Mouse (Mus musculus) lung, embryonic 14.5 days (tissue): ENCODE data around the gene H2-DMb1. TPM values are rescaled to one million over a fixed set of nuclear protein-coding genes. Genes with fewer than 3 reads are reported as not detected.

ENCODE experiments used
- ATAC-seq: fragments of 200-750 bp; cut with Nextera tagmentation; 2 replicates; pipeline ENCODE4 v1.8.0; 2017; ENCODE audit warnings: mild to moderate bottlenecking, moderate TSS enrichment, moderate library complexity; ENCODE audit not compliant: insufficient read depth
- DNase-seq: peaks from one replicate; pipeline ENCODE4 v3.0.0-alpha.2; 2015
- H3K27ac ChIP-seq: fragments of 300-500 bp; sonication (generic); 2 replicates; pipeline ENCODE4 v1.5.1; 2014; ENCODE audit warnings: low read depth, mild to moderate bottlenecking, moderate library complexity
- H3K27me3 ChIP-seq: fragments of 300-500 bp; sonication (generic); 2 replicates; pipeline ENCODE4 v1.6.1; 2014; ENCODE audit warnings: low read length, control low read depth; ENCODE audit not compliant: insufficient read depth
- H3K36me3 ChIP-seq: fragments of 300-500 bp; sonication (generic); 2 replicates; pipeline ENCODE4 v1.6.1; 2014; ENCODE audit warnings: control low read depth; ENCODE audit not compliant: insufficient read depth
- H3K4me1 ChIP-seq: fragments of 300-500 bp; sonication (generic); 2 replicates; pipeline ENCODE4 v1.6.1; 2014; ENCODE audit warnings: antibody characterized with exemption, control low read depth; ENCODE audit not compliant: insufficient read depth
- H3K4me2 ChIP-seq: fragments of 300-500 bp; sonication (generic); 2 replicates; pipeline ENCODE4 v1.6.1; 2014; ENCODE audit warnings: mild to moderate bottlenecking
- H3K4me3 ChIP-seq: fragments of 300-500 bp; sonication (generic); 2 replicates; pipeline ENCODE4 v1.5.1; 2014; ENCODE audit warnings: low read depth, low read length
- H3K9ac ChIP-seq: fragments of 300-500 bp; sonication (generic); 2 replicates; pipeline ENCODE4 v1.6.1; 2014
- H3K9me3 ChIP-seq: fragments of 300-500 bp; sonication (generic); 2 replicates; pipeline ENCODE4 v1.6.1; 2016; ENCODE audit warnings: low read depth, low read length, control low read depth
- CTCF ChIP-seq: IDR thresholded peaks from 2 replicates; pipeline ENCODE4 v1.5.1; 2016; ENCODE audit warnings: antibody characterized with exemption, low read depth
- WGBS: fragments of 180-500 bp; shearing (Covaris S2); extraction: QIAGEN DNeasy Blood & Tissue Kit; methylation state at CpG from one replicate; pipeline ENCODE4 v1.1.7; 2014; 5-methylcytosine and 5-hydroxymethylcytosine counted together
- polyA plus RNA-seq: library from polyadenylated mRNA; unstranded; fragments of >200 nt; fragmentation: Nextera tagmentation; extraction: Ambion mirVana; gene quantifications from 2 replicates; pipeline ENCODE4 v1.2.1, GENCODE M21; 2014

The H2-DMb1 gene
- polyA plus RNA-seq, 1 experiment from 2014 or later, result 1.1 TPM

DNA sequence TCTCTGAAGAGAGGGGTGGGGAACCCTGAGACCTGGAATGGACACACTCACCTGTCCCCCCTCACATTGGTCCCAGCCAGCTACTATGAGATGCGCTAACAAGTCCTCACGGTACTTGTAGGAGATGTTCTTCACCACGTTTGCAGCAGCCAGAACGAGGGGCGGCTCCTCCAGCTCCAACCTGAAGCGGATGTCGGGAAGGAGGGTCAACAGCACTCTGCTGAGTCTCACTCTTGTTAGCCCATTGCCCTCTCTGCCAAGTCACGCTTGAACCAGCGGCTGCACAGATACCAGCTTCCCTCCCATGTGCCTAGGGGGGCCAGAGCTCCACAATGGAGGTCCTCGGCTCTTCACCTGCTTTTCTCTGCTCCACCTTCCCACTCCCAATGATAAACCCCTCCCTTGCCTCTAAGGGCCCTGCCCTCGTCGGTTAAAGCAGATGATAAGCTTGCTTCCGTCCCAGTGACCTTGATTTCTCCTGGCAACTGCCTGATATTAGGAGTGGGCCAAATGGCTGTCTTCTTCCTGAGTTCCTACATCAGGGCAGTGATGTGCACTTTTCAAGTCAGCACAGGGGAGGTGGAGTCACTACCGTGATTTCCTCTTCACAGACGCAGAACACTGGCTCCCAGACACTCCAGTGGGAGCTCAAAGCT, 30.8 kb downstream of the H2-DMb1 start:
- H3K4me1 ChIP-seq, result 0 out of 2 replicates have a peak, but pooled peaks cover 5% of the 10 kb centered on the region
- no peak overlapping the region for H3K9ac ChIP-seq
- H3K4me3 ChIP-seq, result no peak overlapping the region
- H3K9me3 ChIP-seq, result no peaks in the 10 kb centered on the region
- no peak overlapping the region for H3K27ac ChIP-seq
- no peak for TF ChIP-seq CTCF
- H3K27me3 ChIP-seq, result peaks cover 32% of the 10 kb centered on the region
- 63% methylated on average over 15 of the region's 15 CpGs for WGBS
- no peak for DNase-seq
- no peak for ATAC-seq
- H3K4me2 ChIP-seq, result no peak overlapping the region
- H3K36me3 ChIP-seq, result no peaks in the 10 kb centered on the region

DNA sequence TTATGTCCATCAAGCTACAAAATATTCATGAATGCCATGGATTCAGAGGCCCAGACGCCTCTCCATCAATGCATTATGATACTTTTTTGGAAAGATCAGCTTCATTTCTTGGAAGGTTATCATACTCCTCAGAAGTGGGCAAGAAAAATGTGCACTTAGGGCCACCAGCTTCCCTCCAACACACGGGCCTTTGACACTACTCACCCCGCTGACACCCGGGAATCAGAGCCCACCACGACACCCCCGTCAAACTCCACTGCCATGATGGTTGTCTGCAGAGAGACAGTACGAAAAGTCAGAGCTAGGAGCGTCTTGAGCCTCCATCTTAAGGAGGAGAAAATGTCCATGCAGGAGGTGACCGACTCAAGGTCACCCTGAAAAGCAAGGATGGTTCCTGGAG, 32.7 kb downstream of the H2-DMb1 start:
- no peaks in the 10 kb centered on the region for H3K36me3 ChIP-seq
- H3K9ac ChIP-seq, result no peak overlapping the region
- peaks cover 32% of the 10 kb centered on the region for H3K27me3 ChIP-seq
- no peak overlapping the region for H3K27ac ChIP-seq
- no peak overlapping the region for H3K4me3 ChIP-seq
- TF ChIP-seq CTCF, result no peak
- 0 out of 2 replicates have a peak, but pooled peaks cover 5% of the 10 kb centered on the region for H3K4me1 ChIP-seq
- DNase-seq (no peak), ATAC-seq (no peak)
- H3K4me2 ChIP-seq, result no peak overlapping the region
- H3K9me3 ChIP-seq, result no peaks in the 10 kb centered on the region
- 82% methylated on average over 9 of the region's 9 CpGs for WGBS

DNA sequence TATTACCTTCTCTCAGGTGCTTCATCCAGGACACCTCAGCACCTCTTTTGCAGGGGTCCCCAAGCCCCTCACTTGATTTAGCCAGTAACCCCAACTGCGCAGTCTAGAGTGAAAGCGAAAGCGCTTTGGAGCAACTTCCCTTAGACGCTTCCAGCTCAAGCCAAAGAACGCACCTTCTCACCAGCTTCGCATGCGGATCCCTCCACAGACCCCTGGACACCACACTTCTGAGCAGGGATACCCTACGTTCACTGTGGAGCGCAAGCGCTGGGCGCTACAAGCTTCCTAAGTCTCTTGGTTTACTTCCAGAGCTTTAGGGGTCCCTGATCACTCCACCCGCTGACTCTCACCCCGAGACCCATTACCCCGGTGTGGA, 34.0 kb downstream of the H2-DMb1 start:
- WGBS, result 3% methylated on average over 14 of the region's 14 CpGs
- peak; percentile 35 for DNase-seq
- Histone ChIP-seq H3K4me3 (peak overlapping the region; percentile 55), H3K9ac (peak overlapping the region; percentile 65), H3K4me2 (peak overlapping the region; percentile 92), H3K27me3 (peaks cover 32% of the 10 kb centered on the region), H3K9me3 (no peaks in the 10 kb centered on the region), H3K4me1 (0 out of 2 replicates have a peak, but pooled peaks cover 5% of the 10 kb centered on the region), H3K36me3 (no peaks in the 10 kb centered on the region), H3K27ac (no peak overlapping the region)
- no peak; the same call in 1 of the 2 replicates for ATAC-seq
- no peak for TF ChIP-seq CTCF

DNA sequence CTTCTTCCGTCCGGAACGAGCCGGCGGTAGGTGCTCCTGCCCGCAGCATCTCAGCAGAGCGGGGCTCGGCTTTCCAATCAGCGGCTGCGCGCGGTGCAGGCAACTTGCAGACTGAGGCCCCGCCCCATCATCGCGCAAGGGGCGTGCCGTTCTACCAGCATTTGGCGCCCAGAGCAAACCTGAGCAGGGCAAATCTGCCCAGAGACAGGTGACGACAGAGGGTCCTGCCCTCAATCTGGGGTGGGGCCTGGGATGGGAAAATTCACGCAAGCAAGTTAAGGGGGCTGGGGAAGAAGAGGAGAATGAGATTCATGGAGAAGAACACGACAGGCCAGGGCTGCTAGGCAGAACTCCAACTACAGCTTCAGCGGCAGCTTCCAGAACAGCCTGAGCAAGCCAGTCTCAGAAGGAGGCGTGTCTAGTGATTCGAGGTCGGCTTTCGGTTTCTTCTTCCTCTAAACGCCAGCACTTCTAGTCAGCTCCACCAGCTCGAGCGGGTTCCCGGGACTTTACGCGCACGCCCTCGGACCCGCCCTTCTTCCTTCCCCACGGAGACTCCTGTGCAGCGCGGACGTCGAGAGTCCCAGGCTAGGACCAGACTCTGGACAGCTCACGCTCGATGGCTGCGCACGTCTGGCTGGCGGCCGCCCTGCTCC, 34.5 kb downstream of the H2-DMb1 start, which contains the start of the genes Tap1 and Psmb9:
Tap1 (plus strand) TSS at position 293 of the 656 bp plus-strand sequence.
Psmb9 (minus strand) TSS at position 504 of the 656 bp plus-strand sequence.
- H3K9ac ChIP-seq, result peak within 1 kb of the TSS; percentile 65
- H3K4me1 ChIP-seq, result 0 out of 2 replicates have a peak, but pooled peaks cover 5% of the 10 kb centered on the region
- H3K4me2 ChIP-seq, result peak within 1 kb of the TSS; percentile 92
- peak within 1 kb of the TSS; percentile 61; the same call in 1 of the 2 replicates for H3K27ac ChIP-seq
- no peak for TF ChIP-seq CTCF
- H3K4me3 ChIP-seq, result peak within 1 kb of the TSS; percentile 55
- under 1% methylated on average over 46 of the region's 46 CpGs for WGBS
- ATAC-seq (peak; percentile 98), DNase-seq (peak; percentile 99)
- peaks cover 37% of the 10 kb centered on the region for H3K27me3 ChIP-seq
- no peaks in the 10 kb centered on the region for H3K36me3 ChIP-seq
- H3K9me3 ChIP-seq, result no peaks in the 10 kb centered on the region

DNA sequence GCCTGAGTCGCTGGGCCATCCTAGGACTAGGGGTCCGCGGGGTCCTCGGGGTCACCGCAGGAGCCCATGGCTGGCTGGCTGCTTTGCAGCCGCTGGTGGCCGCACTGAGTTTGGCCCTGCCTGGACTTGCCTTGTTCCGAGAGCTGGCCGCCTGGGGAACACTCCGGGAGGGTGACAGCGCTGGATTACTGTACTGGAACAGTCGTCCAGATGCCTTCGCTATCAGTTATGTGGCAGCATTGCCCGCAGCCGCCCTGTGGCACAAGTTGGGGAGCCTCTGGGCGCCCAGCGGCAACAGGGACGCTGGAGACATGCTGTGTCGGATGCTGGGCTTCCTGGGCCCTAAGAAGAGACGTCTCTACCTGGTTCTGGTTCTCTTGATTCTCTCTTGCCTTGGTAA, 35.1 kb downstream of the H2-DMb1 start:
- H3K9ac ChIP-seq, result peak overlapping the region; percentile 65
- DNase-seq, result peak; percentile 31
- H3K4me2 ChIP-seq, result peak overlapping the region; percentile 92
- H3K27me3 ChIP-seq, result peaks cover 39% of the 10 kb centered on the region
- H3K36me3 ChIP-seq, result no peaks in the 10 kb centered on the region
- peak overlapping the region; percentile 61; the same call in 1 of the 2 replicates for H3K27ac ChIP-seq
- no peaks in the 10 kb centered on the region for H3K9me3 ChIP-seq
- 3% methylated on average over 20 of the region's 20 CpGs for WGBS
- no peak for TF ChIP-seq CTCF
- ATAC-seq, result no peak
- 0 out of 2 replicates have a peak, but pooled peaks cover 5% of the 10 kb centered on the region for H3K4me1 ChIP-seq
- peak overlapping the region; percentile 55 for H3K4me3 ChIP-seq

DNA sequence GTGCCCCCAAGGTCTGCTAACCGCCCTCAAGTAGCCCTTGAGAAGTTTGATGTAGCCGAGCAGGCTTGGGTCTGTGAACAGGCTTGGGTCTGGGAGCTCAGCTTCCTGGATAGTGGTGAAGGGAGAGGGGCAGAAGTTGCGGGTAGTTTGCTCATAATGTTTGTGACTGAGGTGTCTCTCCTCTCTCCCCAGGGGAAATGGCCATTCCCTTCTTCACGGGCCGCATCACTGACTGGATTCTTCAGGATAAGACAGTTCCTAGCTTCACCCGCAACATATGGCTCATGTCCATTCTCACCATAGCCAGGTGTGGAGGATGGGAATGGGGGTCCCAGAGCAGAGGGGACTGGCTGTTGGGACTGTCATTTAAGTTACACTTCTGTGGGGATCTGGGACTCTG, 36.1 kb downstream of the H2-DMb1 start:
- H3K4me2 ChIP-seq, result no peak overlapping the region
- DNase-seq (no peak), ATAC-seq (no peak)
- TF ChIP-seq CTCF, result no peak
- no peak overlapping the region for H3K9ac ChIP-seq
- H3K4me3 ChIP-seq, result no peak overlapping the region
- 0 out of 2 replicates have a peak, but pooled peaks cover 5% of the 10 kb centered on the region for H3K4me1 ChIP-seq
- 53% methylated on average over 6 of the region's 6 CpGs for WGBS
- H3K36me3 ChIP-seq, result no peaks in the 10 kb centered on the region
- no peaks in the 10 kb centered on the region for H3K9me3 ChIP-seq
- peaks cover 48% of the 10 kb centered on the region for H3K27me3 ChIP-seq
- no peak overlapping the region for H3K27ac ChIP-seq

DNA sequence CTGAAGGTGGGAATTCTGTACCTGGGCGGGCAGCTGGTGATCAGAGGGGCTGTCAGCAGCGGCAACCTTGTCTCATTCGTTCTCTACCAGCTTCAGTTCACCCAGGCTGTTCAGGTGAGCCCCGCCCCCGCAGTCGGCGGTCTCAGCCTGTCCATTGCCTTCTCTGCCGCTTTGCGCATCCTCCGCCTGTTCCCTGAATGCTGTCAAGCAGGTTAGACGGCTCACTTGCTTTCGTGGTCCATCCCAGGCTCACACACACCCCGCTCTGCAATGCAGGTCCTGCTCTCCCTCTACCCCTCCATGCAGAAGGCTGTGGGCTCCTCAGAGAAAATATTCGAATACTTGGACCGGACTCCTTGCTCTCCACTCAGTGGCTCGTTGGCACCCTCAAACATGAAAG, 40.0 kb downstream of the H2-DMb1 start:
- TF ChIP-seq CTCF, result no peak

More for the DNA sequence above, 40.0 kb downstream of the H2-DMb1 start:
- H3K4me2 ChIP-seq, result no peak overlapping the region
- DNase-seq, result peak; percentile 23
- ATAC-seq, result no peak; the same call in 1 of the 2 replicates
- H3K9me3 ChIP-seq, result no peaks in the 10 kb centered on the region
- WGBS, result 14% methylated on average over 16 of the region's 16 CpGs
- H3K36me3 ChIP-seq, result no peaks in the 10 kb centered on the region
- 0 out of 2 replicates have a peak, but pooled peaks cover 4% of the 10 kb centered on the region for H3K4me1 ChIP-seq
- H3K27ac ChIP-seq, result no peak overlapping the region
- no peak overlapping the region for H3K4me3 ChIP-seq
- H3K9ac ChIP-seq, result no peak overlapping the region
- H3K27me3 ChIP-seq, result peaks cover 63% of the 10 kb centered on the region
